Mouse (Mus musculus) ES-Bruce4 (cell line): Measurements from ENCODE around the gene Men1.

Experiments used
- CTCF ChIP-seq: IDR thresholded peaks from one replicate; pipeline ENCODE4 v1.8.1; 2011; ENCODE audit warnings: low read depth, low read length
- POLR2A ChIP-seq: IDR thresholded peaks from one replicate; pipeline ENCODE4 v1.8.1; 2011; ENCODE audit warnings: low read length; ENCODE audit not compliant: insufficient read depth

DNA sequence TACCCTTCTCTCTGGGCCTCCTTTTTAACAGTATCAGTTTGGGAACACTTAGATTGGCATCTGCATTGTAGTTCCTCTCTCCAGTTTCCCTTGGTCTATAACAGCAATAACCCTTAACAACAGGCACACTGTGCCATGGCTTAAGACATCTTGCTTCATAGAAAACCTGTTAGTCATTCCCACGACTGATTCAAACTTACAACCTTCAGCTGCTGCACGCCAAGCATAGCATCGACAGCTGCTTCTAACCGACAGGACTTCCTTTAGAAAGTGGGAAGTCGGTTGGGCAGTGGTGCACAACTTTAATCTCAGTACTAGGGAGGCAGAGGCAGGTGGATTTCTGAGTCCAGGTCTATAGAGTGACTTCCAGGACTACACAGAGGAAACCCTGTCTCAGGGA is 3.6 kb upstream of the Men1 start:
- TF ChIP-seq CTCF = no peak
- no peak for TF ChIP-seq POLR2A
